Mouse (Mus musculus): ENCODE results near the gene Sp2. TPM values are rescaled to one million over a fixed set of nuclear protein-coding genes. Genes with fewer than 3 reads are reported as not detected.

Gene Sp2
- total RNA-seq, 2 experiments from 2014 or later, result 11.5 to 12.0 TPM

DNA sequence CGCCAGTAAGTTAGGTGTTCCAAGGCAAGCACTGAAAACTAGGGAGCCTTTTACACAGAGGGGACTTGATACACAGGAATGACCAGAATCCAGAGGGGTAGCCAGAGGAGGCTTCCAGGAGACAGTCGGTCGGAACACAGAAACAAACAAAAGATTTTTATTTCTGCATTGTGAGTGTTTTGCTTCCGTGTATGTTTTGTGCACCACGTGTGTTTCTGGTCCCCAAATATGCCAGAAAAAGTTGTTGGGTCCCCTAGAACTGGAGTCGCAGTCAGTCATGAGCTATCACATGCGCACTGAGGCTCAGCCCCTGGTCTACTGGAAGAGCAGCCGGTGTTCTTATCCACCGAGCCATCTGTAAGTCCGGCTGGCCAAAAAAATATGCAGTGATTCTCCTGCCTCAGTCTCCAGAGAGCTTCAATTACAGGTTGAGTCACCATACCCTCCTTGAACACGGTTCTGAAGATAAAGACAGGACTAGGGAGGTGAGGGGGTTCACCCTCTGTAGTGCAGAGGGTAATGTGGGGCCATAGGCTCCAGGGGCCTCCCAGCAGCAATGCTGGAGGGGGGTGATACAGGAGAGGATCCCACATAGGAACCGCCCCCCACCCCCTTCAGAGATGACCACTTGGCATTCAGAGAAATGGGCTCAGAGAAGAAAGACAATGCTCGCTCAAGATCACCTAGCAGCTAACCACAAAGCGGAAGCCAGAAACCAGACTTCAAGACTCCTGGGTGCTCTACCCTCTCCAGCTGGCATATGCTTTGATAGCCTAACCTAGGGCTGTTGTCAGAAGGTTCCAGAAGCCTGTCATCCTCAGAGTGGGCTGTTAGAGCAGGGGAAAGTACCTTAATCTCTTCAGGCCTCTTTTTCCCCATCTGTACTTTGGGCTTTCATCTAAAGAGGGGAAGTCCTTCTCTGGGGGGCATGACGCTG, 13.3 kb upstream of the Sp2 start:
- no peak for DNase-seq (ENCODE audit: low spot score in 2 of 2)

DNA sequence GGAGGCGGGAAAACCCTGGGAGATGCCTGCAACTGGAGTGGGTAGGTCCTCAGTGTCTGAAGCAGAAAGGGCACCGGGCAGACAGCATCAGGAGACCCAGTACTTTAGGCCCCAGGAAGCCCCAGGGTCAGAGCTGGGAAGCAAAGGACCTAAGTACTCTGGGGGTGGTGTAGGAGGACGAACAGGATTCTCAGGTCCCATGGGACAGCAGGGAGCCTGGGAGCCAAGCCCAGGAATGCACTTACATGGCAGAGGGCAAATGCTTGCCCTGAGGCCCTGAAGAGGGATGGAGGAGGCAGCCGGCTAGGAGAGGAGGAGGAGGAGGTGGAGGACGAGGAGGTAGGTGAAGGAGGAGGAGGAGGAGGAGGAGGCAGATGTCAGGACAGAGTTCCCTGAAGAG, 12.3 kb upstream of the Sp2 start:
- no peak for DNase-seq (ENCODE audit: low spot score in 2 of 2)

DNA sequence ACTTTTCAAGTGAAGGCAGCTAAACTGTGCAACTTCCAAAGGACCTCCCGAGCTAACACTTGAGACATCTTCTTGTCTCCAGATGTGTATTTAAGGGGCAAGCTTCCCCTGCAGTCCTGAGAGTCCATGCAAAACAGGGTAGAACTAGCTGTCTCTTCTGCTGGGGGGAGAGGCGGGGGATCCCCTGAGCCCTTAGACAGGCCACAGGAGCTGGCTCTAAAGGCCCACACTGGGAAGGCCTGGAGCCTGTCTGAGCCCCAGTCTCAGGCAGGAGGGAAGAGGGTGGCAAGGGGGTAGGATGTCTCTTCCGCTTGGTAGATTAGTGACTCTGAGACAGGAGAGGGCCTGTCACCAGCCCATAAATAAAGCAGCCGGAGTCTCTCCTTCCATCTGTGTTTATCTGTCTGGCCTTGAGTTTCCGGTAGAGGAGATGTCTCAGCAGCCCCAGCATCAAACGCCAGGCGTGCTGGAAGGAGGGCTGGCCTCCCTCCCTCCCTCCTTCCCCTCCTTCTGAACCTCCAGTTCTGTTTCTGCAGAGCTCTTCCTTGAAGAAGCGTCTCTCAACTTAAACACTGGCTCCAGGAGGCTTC, 10.1 kb upstream of the Sp2 start:
- DNase-seq (ENCODE audit: low spot score in 2 of 2), result no peak

DNA sequence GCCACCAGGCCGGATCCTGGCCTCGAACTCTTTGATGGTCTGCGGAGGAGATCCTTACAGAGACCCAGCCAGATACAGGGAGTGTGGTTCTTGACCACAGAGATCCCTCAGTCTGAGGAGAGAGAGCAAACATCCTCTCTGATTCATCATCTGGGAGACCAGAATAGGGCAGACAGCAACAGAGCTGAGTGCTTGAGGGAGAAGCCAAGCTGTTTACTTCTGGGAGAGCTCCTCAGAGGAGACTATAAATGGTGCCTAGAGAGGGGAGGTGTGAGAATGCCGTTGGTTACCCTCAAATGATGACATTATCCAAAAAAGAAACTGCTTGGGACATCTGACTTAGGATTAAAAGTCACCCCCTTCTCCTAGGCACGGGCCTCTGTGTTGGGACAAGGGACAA, 8.7 kb upstream of the Sp2 start:
- no peak for DNase-seq (ENCODE audit: low spot score in 2 of 2)

DNA sequence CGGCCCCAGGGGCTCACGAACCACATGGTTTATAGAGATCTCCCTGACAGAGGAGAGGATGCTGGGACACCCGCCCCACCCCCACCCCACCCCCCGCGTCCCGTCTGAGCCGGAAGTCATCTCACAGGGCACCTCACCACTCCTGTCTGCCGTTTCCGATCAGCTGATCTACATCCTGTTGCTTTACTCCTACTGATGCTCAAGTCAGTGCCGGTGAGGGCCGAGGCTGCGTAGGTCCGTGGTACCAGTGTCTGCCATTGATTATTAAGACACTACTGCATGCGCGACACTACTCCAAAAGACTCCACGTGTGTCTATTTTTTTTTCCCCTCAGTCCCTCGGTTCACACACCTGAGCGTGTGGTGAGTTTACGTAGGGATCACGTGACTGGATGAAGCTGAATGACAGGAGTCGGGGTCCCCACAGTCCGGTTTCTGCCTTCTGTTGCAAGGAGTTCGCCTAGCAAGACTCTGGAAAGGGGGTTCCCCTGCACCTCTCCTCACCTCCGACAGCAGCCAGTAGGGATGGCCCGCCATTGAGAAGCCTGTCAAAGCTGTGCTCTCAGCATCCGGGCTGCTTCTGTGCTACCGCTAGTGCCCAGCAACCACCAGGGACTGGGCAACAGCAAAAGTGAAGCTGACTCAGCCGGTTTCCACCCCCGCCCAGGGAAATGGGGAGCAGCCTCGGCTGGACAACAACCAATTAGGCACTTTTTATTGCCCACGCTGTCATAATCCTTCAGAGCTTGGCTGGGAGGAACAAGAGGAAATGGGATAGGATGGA, 5.3 kb upstream of the Sp2 start:
- DNase-seq (ENCODE audit: low spot score in 2 of 2), result no peak

DNA sequence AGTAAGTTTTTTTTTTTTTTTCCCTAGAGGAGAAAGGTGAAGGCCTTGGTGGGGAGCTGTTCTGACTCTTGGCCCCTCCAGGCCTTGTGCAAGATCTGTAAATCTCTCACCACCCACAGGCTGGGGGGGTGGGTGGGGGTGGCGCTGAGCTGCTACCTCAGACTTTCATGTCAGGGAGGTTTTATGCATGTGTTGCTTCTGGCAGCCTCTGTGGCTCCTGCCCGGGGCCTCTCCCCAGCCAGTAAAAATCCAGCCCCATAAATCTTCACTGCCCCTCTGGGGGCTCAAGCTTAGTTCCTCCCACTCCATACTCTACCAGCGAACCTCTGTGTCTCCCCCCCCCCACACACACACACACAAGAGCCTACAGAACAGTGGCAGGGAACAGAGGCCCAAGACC, 3.7 kb upstream of the Sp2 start:
- no peak for DNase-seq (ENCODE audit: low spot score in 2 of 2)

DNA sequence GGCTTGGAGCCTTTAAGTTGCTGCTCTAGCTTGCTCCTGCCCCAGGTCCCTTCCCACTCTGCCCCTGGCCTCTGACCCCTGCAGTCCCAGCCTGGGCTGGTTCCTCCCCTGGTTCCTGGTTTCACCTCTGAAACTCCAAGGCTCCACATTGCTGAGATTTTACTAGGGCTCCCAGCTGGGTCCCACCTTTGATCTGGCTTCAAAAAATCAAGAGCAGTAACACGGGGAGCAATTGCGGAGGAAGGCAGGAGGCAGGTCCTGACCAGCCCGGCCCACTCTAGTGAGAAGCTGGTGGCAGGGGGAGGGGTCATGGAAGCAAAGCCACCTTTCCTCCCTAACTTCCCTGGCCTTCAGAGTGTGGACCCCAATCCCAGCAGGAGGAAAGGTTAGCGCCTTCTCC, 2.1 kb upstream of the Sp2 start:
- DNase-seq (ENCODE audit: low spot score in 2 of 2), result no peak

DNA sequence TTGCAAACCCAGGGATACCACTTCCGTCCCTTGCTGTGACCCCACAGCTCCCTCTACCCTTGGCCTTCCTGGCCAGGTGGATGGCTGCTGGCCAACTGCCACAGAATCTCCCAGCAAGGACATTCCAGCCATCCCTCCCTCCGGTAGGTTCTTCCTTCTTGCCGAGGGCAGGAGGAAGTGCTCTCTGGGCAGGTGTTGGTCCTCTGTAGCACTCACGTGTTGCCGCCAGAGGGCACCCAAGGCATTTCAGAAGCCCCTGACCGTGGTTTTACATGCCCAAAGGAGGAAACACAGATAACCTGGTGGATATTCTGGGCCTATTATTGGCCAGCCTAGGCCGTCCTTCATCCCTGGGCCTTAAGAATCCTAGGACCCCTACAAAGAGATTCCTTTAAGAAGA, 404 bp downstream of the Sp2 start:
- DNase-seq (ENCODE audit: low spot score in 2 of 2), result peak; percentile 83 to 89

DNA sequence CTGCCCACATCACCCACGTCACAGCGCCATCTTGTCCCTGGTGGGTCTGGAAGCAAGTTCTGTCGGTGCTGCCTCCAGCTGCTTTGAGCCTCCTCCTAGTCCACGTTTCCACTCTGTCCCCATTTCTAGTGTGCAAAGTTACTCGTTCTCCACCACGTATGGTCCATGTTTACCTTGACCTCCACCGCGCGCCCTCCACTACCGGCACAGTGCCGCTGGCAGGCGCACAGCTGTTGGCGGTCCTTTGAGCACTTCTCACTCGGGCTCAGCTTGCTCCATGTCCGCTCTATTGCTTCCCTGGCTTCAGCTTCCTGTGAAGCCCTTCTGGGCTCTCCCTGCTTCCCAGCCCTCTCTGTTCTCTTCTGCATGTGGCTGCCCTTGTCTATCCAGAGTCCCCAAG, 1.3 kb downstream of the Sp2 start:
- no peak for DNase-seq (ENCODE audit: low spot score in 2 of 2)

DNA sequence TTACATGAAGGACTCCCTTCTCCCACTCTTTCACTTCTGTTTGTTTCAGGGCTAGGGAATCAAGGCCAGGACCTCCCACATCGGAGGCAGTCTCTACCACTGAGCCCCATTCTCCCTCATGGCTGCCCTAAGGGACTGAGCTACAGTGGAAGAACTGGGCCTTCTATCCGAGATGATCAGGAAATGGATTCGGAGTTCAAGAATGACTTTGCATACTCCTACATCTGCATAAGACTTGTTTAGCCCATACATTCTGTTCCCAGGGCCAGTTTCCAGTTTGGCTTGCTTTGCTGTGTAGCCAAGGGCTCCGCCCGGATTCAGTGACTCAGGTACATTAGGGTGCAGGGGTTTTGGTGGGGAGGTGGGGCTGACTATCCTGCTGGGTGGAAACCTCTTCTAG, 2.7 kb downstream of the Sp2 start:
- no peak for DNase-seq (ENCODE audit: low spot score in 2 of 2)

DNA sequence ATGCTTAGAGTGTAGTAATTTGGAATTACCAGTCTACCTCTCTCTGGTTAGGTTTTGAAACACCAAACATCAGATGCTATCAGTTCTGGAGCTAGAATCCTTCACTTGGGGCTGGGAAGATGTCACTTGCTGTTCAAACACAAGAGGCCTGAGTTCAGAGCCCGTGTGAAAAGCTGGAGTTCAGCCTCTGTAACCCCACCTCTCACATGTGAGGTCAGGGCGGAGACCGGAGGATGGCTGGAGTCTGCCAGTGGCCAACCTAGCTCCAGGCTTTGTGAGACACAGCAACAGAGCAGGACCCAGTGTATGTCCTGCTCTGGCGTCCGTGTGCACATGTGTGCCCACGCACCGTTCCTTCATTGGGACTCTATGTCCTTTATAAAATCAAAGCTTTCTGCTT, 3.4 kb downstream of the Sp2 start:
- DNase-seq (ENCODE audit: low spot score in 2 of 2), result no peak

DNA sequence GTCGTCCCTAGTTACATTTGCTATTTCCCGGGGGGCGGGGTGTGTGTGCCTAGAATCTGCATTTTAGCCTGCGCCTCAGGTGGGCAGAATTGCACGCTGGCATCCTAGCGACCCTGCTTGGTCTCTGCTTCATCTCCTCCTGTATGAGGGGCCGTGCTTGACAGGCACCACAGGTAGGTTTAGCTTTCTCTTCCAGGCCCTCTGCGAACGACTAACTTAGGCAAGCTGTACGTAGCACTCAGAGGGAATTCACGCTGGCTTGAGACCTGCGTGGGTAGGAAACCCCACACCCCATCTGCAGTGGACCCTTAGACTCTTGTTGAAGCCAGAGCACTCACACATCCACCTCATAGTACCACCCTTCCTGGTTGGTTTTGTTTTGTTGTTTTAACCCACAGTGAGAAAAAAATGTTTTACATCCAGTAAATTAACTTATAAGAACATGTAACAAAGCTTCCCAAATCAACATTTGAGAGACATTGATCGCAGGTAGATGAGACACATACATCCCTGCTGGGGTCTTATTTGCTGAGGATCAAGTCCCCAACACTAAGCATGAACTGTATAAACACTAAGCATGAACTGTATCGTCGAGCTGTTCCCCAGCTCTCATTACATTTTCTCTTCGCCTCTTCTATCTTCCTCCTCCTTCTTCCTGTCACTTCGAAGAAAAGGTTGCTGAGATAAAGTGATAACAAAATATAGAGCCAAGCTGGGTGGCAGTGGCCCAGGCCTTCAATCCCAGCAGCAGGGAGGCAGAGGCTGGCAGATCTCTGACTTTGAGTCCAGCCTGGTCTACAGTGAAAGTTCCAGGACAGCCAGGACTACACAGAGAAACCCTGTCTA, 4.1 kb downstream of the Sp2 start:
- no peak for DNase-seq (ENCODE audit: low spot score in 2 of 2)

DNA sequence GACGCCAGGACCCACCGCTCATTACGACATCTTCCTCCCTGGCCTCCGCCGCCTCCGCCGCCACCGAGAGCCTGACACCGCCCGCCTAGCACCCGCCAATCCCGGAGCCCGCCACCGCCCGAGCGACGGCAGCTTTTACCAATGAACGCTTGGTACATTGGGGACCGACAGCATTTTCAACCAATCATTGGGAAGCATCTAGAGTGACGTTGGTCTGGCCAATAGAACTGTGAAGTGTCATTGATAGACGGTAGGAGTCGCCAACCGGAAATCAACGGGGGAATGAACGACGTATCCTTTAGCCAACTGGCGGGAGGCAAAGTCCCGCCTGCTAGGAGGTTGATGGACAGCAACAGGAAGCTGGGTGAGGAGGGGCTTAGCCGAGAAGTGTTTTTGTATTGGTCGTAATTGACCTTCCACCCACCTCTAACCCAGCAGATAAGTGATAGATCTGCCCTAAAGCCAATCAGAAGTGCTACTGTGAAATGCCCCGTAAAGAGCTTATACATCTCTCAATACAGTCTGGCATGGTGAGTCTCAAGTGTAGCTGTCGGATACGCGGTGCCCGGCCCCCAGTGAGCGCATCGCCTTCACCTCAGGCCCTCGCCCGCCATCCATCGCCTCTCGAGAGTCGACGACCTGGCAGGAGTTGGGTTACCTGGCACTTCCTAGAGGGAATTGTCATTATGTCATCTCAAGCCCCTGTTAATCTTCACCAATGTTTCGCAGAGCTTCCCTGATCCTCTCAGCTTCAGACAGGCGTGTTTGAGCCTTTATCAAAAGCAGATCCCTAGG, 5.0 kb downstream of the Sp2 start:
- peak; percentile 98 to 99 for DNase-seq (ENCODE audit: low spot score in 2 of 2)

DNA sequence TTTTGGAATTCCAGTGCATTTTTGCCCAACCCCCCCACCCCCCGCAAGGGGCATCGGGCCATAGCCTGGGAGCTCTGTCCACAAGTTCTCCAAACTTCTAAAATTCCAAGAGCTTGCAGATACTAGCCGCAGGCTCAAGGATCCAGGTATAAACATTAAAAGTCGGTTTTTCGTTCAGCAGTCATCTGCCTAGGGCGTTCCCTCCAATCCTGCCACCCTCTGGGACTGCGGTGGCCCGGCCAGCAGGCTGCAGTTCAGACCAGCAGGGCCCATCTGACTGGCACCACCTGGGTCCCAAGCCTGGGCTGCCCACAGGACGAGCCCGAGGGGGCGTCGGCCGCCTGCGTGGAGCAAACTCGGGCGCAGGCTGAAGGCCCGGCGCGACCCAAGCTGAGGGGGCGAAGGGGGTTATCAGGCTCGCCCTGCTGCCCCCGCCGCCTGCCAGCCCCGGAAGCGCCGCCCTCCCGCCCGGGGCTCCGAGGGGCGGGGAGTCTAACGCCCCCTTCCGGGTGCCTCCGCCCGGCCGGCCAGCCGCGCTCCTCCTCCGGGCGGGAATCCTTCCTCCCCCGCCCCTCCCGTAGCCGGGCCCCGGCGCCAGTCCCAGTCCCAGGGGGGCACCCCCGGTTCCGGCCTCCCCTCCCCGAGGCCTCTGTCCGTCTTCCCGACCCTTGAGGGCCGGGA, 5.7 kb downstream of the Sp2 start:
- DNase-seq (ENCODE audit: low spot score in 2 of 2), result peak; percentile 86 to 90

DNA sequence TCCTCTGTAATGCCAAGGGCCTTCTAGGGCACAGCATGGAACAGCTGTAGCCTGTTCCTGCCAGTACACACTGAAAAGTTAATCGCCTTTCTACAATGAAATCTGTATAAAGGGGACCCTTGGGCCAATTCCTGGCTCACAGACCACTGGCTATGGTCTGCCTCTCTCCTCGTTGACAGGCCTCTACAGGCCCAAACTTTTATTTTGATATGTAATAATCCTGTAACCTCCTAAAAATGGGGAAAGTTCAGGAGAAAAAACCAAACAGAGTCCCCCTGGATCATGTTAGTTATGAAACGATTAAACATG, 6.4 kb downstream of the Sp2 start:
- DNase-seq (ENCODE audit: low spot score in 2 of 2), result no peak

DNA sequence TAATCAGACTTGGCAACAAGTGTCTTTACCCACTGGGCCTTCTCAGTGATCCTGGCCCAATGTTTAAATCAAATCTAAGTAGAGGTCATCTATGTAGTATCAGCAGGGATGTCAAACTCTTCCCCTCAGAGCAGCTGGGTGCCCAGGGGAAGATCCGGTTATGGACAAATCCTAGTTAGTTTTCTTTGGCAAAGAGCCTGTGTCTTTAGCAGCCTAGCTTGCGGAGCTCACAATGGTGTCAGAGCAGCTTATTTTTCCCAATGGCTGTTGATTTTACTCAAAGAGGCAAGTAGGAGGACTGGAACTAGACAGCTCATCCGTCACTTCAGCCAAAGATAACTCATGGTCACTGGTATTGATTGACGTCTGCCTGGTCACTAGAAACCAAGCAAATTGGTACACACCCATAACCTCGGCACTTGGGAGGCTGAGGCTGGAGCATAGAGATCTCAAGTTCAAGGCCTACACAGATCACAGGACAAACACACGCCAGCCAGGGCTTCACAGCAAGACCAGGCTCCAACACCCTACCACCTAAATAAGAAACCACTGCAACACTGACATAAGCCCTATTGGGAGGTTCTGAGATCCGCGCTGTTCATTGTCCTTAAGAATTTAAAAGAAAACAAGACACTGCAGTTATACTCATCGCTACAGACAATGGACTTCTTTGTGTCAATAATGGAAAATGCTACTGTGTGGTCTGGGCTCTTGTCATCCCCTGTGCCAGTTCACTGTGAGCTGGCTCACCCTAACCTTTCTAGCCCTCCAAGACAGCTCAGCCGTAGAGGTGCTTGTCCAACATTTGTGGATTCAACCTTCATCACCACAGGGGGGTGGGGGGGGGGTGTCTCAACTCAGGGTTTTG, 7.0 kb downstream of the Sp2 start:
- no peak for DNase-seq (ENCODE audit: low spot score in 2 of 2)

DNA sequence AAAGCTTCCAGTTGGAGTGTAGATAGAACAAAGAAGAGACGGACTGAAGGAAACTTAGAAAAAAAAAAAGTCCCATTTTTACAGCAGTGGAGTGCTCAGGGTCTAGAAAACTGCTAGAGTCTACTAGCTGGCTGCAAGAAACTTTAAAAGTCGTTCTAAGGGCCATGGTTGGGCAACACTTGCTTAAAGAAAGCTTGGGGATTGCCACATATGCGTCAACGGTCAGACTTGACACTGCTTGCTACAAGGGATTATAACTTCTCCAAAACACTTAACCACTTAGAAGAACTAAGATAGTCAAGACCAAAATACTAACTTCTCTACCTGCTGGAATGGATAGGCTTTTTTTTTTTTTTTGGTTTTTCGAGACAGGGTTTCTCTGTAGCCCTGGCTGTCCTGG, 7.9 kb downstream of the Sp2 start:
- no peak for DNase-seq (ENCODE audit: low spot score in 2 of 2)

DNA sequence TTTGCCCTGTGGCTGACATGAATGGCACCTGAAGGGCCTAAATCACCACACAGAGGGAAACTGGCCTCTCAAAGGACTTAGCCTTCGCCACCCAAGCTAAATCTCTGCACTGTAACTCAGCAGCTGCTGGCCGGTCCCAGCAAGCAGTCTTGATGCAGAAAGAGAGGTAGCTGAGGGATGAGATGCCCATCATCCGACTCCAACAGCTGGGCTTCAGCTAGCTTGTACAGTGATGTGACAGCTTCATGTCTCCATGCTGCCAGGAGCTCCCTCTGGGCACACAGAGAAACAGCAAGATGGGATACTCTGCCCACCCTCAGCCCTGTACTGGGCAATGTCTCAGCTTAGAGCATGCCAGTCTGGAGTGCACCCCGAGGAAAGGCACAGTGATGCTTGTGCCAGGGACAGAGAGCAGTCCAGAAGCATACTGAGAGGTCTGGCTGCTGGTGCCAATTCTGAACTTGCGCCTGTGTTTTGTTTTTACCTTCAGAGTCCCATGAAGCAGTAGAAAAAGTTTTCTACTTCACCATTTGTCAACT, 9.3 kb downstream of the Sp2 start:
- peak; percentile 40 to 42 for DNase-seq (ENCODE audit: low spot score in 2 of 2)

DNA sequence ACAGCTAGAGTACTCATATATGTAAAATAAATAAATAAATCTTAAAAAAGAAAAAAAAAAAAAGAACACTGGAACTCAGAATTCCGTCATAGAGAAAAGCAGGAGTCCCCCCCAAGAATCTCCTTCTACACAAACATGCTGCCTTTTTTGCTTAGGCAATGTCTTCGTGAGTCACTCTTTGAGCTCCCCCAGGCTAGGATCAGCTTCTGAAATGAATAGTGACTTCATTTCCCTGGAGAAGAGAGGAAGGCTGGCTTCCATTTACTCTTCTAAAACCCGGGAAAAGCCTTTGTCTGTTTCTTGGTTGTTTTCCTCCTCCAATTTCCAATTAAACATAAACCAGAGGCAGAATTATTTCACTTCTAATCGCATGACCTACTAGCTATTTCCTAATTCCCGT, 9.9 kb downstream of the Sp2 start:
- no peak for DNase-seq (ENCODE audit: low spot score in 2 of 2)
